Mouse (Mus musculus) 416B (cell line): Measurements from ENCODE around the gene Fhit.
"Not testable (repeated sequence)": the region's sequence is repeated elsewhere in the genome, so short reads cannot be mapped to it uniquely, and the experiment has no call there.

Experiments used
- DNase-seq: peaks from one replicate; pipeline ENCODE4 v3.0.0; 2011; ENCODE audit warnings: low read depth

Gene Fhit

GRCm38 (mm10) chr14:11161751-11162231 is at the start of gene Fhit:
Fhit (minus strand) TSS chr14:11162035.
- no peak for DNase-seq

DNA sequence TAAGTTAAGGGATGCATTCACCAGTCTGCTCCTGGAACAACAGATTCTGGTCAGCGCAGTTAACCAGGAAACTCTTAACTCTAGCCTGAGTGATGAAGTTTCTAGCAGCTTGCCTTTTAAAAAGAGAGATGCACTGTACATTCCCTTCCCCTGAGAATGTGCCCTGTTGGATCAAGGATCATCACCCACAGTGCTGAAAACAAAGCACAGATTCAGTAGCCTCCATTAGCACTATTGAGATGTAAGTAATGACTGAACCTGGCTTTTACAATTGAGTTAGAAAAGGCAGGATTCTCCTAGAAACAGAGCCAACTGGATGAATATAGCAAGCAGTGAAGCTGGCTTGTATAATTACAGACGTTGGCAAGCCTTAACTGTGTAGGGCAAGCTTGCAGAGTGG is 45.0 kb upstream of the Fhit start:
- no peak for DNase-seq

DNA sequence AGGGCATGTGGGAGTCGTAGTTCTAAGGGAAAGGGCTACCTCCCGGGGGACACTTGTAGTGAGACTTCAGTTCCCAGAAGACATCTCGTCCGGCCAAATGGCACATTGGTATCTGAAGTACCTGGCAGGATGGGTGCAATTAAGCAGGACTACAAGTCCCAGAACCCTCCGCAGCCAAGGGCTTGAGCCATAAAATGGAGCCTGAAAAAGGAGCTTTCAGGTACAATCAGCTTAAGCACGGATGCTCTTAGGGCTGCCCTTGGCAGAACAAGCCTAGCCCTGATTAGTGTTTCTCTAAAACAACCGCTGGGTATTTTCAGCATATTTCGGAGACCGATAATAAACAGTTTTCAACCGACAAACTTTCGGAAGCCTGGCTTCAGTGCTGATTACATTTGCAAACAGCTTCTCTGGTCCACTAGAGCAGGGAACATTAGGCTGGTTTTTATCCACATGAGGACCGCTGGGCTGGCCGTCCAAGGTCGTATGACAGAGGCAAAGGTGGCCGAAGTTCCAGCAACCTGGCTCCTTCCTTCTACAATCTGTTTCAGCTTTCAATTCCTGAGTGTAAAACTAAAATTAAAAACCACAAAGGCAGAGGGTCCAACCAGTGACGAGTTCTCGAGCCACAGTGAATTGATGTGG is 907 bp downstream of the Fhit start:
- no peak for DNase-seq

GRCm38 (mm10) chr14:11159641-11160040 is 2.2 kb downstream of the Fhit start:
- no peak for DNase-seq

DNA sequence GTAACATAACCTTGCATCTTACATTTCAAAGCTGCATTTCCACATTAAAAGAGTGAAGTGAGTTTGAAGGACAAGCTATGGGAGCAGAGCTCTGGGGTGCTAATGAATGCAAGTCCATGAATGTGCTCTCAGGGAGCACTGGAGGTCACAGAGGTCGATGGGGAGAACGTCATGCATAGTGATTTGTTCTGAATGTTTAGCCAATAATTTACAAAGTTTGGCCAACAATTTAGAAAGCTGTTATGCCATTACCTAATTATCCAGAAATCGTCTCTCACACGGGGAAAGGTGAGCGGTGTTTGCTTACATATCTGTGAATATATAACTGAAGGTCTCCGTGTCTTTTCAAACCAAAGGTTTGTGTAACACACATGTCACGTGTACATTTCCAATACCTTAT is 2.8 kb downstream of the Fhit start:
- DNase-seq, result no peak

DNA sequence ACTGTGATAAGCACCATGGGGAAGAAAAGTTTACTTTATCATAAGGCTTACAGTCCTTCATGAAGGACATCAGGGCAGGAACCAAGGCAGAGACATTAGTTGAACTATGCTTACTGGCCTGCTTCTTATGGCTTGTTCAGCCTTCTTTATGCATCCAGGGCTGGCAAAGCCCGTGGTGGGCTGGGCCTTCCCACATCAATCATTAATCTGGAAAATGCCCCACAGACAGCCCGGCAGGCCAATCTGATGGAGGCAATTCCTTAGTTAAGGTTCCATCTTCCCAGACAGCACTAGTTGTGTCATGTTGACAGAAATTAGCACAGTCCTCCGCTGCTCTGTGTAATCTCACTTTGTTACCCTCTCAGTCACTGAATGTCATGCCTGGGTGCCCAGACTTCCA is 4.1 kb downstream of the Fhit start:
- DNase-seq, result no peak

GRCm38 (mm10) chr14:11151634-11152321 is 10.1 kb downstream of the Fhit start:
- no peak for DNase-seq

GRCm38 (mm10) chr14:11133787-11134735 is 27.8 kb downstream of the Fhit start:
- no peak for DNase-seq

GRCm38 (mm10) chr14:11132637-11133474 is 29.0 kb downstream of the Fhit start:
- DNase-seq, result no peak

DNA sequence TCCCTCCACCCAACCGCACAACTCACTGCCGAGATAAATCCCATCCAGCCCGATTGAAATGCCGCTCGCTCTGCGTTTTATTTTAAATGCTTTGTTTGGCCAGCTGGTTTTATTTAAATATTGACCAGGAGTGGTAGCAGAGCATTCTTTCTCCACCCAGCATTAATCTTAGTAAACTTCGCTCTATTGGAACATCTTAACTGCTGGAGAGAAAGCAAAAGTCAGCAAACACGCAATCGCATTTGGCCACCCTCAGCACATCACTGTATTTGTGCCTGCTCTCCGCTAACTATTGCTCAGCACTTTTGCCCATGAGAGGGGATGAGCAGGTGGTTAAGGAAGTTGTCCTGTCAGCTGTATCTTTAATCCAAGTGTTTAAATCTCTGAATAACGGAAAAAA is 36.7 kb downstream of the Fhit start:
- no peak for DNase-seq

- no peak for DNase-seq
Measured at GRCm38 (mm10) chr14:11119076-11119475, 42.8 kb downstream of the Fhit start.

DNA sequence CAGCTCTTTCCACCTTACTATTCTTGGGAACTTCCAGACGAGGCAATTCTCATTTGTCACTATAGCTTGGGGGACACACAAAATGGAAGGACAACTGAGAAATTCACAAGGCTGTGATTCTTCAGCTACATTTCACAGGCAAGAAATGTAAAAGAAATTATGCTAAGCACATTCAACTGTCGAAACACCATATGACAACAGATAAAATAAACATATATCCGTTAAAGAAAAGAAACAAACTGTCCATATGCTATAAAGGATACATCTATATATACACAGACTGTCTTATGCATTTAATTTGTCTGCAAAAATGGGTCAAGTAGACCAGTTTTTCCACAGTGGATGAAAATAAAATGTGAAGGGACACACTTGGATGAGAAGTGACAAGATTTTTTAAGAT is 76.2 kb downstream of the Fhit start:
- DNase-seq, result no peak

DNA sequence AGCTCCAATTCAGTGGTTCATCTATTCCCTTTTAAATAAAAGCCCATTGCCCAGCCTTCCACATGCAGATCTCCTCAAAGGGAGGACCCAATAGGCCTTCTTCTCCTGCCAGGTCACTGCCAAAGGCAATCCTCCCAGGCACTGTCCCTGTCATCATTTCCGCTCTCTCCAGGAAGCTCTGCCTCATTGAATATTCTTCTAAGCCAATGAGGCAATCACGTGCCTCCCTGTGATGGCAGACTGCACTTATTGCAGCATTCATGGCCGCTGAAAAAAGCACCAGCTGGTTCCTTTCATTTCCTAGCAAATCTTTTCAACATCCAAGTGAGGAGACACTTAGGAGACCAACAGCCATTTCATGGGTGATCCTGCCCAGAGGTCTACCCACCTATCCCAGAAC is 77.9 kb downstream of the Fhit start:
- DNase-seq, result no peak

DNA sequence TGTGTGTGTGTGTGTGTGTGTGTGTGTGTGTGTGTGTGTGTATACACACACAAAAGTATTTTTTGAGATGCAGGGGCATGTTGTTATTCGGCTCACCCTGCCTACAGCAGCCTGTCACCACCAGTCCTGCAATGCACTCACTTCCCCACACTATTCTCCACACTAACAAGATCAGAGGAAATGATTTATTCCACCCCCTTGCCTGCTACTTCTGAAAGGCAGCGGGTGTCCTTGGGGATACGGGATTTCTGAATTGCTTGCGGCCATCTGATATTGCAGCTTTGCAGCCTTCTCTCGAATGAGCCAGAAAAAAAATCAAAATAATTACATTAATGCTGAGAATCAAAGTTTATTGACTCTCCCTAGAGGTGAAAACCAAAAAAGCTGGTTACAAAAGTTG is 78.4 kb downstream of the Fhit start:
- no peak for DNase-seq

- DNase-seq, result no peak
Measured at GRCm38 (mm10) chr14:11063594-11063993, 98.2 kb downstream of the Fhit start.

GRCm38 (mm10) chr14:11060221-11060620 is 101.6 kb downstream of the Fhit start:
- DNase-seq, result no peak

DNA sequence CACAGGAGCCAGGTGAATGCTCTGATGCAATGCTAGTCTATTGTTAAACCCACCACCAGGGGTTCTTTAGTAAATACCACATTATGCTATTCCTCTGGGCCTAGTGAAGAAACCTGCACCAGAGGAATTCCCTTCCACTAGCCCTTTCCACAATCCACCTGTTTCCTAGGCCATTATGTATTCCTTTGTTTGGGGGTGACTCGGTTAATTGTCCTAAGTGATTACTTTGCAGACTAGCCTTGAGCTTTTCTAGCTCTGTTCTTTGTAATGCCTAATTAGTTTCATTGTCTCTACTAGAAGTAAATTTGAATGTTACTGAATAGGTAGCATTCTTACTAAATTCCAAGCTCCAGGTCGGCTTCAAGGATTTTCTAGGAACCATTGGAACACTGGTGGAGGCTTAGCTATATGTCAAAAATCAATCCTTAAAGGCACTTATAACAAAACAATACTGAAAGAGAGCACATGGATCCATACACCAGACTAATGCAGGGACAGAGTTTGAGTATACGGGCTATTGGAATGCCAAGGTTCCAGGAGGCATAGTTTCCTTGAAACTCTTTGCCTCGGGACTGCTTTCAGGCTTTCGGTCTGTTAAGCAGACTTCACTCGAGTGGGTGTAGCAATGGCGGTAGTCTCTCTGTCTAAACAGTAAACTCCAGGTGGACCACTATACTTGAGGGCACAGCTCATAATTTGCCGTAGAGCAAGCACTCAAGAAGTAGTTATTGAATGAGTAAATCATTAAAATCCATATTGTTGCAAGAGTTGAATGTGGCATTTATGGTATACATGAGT is 122.1 kb downstream of the Fhit start:
- DNase-seq, result not testable (repeated sequence)

- DNase-seq, result no peak
Measured at GRCm38 (mm10) chr14:11021391-11021790, 140.4 kb downstream of the Fhit start.

GRCm38 (mm10) chr14:10978651-10979050 is 183.2 kb downstream of the Fhit start:
- no peak for DNase-seq

GRCm38 (mm10) chr14:10941647-10942046 is 220.2 kb downstream of the Fhit start:
- DNase-seq, result no peak

GRCm38 (mm10) chr14:10933667-10934066 is 228.2 kb downstream of the Fhit start:
- no peak for DNase-seq
